Mouse (Mus musculus) forebrain, embryonic 14.5 days (tissue): ENCODE data around the gene Tsen54. TPM values are rescaled to one million over a fixed set of nuclear protein-coding genes. Genes with fewer than 3 reads are reported as not detected.
"Not testable (repeated sequence)": the region's sequence is repeated elsewhere in the genome, so short reads cannot be mapped to it uniquely, and the experiment has no call there.

Source experiments
- ATAC-seq: fragments of 200-750 bp; cut with Nextera tagmentation; 2 replicates; pipeline ENCODE4 v1.8.0; 2017; ENCODE audit warnings: mild to moderate bottlenecking, moderate library complexity
- DNase-seq: peaks from one replicate; pipeline ENCODE4 v3.0.0-alpha.2; 2015; ENCODE audit warnings: low spot score
- H3K27ac ChIP-seq: fragments of 300-500 bp; sonication (generic); 2 replicates; pipeline ENCODE4 v1.5.1; 2014; ENCODE audit warnings: low read depth, mild to moderate bottlenecking, control low read depth, low read length, moderate library complexity
- H3K27me3 ChIP-seq: fragments of 300-500 bp; sonication (generic); replicated peaks from 2 replicates; pipeline ENCODE4 v1.6.1; 2014; ENCODE audit warnings: low read length, control low read depth, mixed read lengths; ENCODE audit not compliant: control insufficient read depth, insufficient read depth
- H3K36me3 ChIP-seq: fragments of 300-500 bp; sonication (generic); 2 replicates; pipeline ENCODE4 v1.6.1; 2014; ENCODE audit warnings: low read length, control low read depth; ENCODE audit not compliant: control insufficient read depth, insufficient read depth
- H3K4me1 ChIP-seq: fragments of 300-500 bp; sonication (generic); 2 replicates; pipeline ENCODE4 v1.6.1; 2014; ENCODE audit warnings: antibody characterized with exemption, low read length, control low read depth; ENCODE audit not compliant: control insufficient read depth, insufficient read depth
- H3K4me2 ChIP-seq: fragments of 300-500 bp; sonication (generic); 2 replicates; pipeline ENCODE4 v1.6.1; 2014; ENCODE audit warnings: mild to moderate bottlenecking, control low read depth, low read length
- H3K4me3 ChIP-seq: fragments of 300-500 bp; sonication (generic); 2 replicates; pipeline ENCODE4 v1.5.1; 2014; ENCODE audit warnings: low read depth, low read length, control low read depth
- H3K9ac ChIP-seq: fragments of 300-500 bp; sonication (generic); 2 replicates; pipeline ENCODE4 v1.6.1; 2014; ENCODE audit warnings: mild to moderate bottlenecking, low read length, control low read depth, moderate library complexity
- H3K9me3 ChIP-seq: fragments of 300-500 bp; sonication (generic); replicated peaks from 2 replicates; pipeline ENCODE4 v1.6.1; 2016; ENCODE audit warnings: low read length, control low read depth, mixed read lengths; ENCODE audit not compliant: control insufficient read depth
- WGBS: fragments of 180-500 bp; shearing (Covaris S2); extraction: QIAGEN DNeasy Blood & Tissue Kit; methylation state at CpG from one replicate; pipeline ENCODE4 v1.1.7; 2014; 5-methylcytosine and 5-hydroxymethylcytosine counted together
- polyA plus RNA-seq: library from polyadenylated mRNA; unstranded; fragments of >200 nt; fragmentation: Nextera tagmentation; extraction: Ambion mirVana; gene quantifications from 2 replicates; pipeline ENCODE4 v1.2.1, GENCODE M21; 2014

The Tsen54 gene
- polyA plus RNA-seq, 1 experiment from 2014 or later: 15.2 TPM

GRCm38 (mm10) chr11:115841961-115842550 lies 27.5 kb downstream of the Tsen54 start:
- Histone ChIP-seq H3K27me3 (no peaks in the 10 kb centered on the region), H3K9me3 (no peaks in the 10 kb centered on the region), H3K4me2 (no peak overlapping the region), H3K9ac (no peak overlapping the region), H3K36me3 (no peaks in the 10 kb centered on the region), H3K27ac (peak overlapping the region; percentile 9; the same call in 1 of the 2 replicates), H3K4me1 (no peaks in the 10 kb centered on the region), H3K4me3 (no peak overlapping the region)
- DNase-seq: no peak
- 20% methylated on average over 6 of the region's 6 CpGs for whole genome bisulfite sequencing
- ATAC-seq: no peak

GRCm38 (mm10) chr11:115843141-115843890 lies 28.8 kb downstream of the Tsen54 start:
- 74% methylated on average over 13 of the region's 14 CpGs for WGBS
- Histone ChIP-seq H3K36me3 (no peaks in the 10 kb centered on the region), H3K4me2 (no peak overlapping the region), H3K4me3 (no peak overlapping the region), H3K9ac (no peak overlapping the region), H3K9me3 (no peaks in the 10 kb centered on the region), H3K4me1 (no peaks in the 10 kb centered on the region), H3K27me3 (no peaks in the 10 kb centered on the region), H3K27ac (no peak overlapping the region)
- ATAC-seq: no peak
- DNase-seq: no peak

GRCm38 (mm10) chr11:115843891-115844239 lies 29.3 kb downstream of the Tsen54 start:
- H3K27me3 ChIP-seq: no peaks in the 10 kb centered on the region
- no peak overlapping the region for H3K4me3 ChIP-seq
- H3K27ac ChIP-seq: no peak overlapping the region
- WGBS: 93% methylated on average over 5 of the region's 5 CpGs
- ATAC-seq (no peak), DNase-seq (no peak)
- H3K4me1 ChIP-seq: no peaks in the 10 kb centered on the region
- H3K9ac ChIP-seq: no peak overlapping the region
- H3K4me2 ChIP-seq: no peak overlapping the region
- H3K9me3 ChIP-seq: no peaks in the 10 kb centered on the region
- no peaks in the 10 kb centered on the region for H3K36me3 ChIP-seq

- no peaks in the 10 kb centered on the region for H3K9me3 ChIP-seq
- no peaks in the 10 kb centered on the region for H3K27me3 ChIP-seq
- H3K4me1 ChIP-seq: no peaks in the 10 kb centered on the region
- 68% methylated on average over 8 of the region's 8 CpGs for WGBS
- DNase-seq (no peak), ATAC-seq (no peak)
- no peak overlapping the region for H3K27ac ChIP-seq
- no peaks in the 10 kb centered on the region for H3K36me3 ChIP-seq
- no peak overlapping the region for H3K4me2 ChIP-seq
- no peak overlapping the region for H3K4me3 ChIP-seq
- no peak overlapping the region for H3K9ac ChIP-seq
Measured at GRCm38 (mm10) chr11:115844240-115844639, 29.7 kb downstream of the Tsen54 start.

DNA sequence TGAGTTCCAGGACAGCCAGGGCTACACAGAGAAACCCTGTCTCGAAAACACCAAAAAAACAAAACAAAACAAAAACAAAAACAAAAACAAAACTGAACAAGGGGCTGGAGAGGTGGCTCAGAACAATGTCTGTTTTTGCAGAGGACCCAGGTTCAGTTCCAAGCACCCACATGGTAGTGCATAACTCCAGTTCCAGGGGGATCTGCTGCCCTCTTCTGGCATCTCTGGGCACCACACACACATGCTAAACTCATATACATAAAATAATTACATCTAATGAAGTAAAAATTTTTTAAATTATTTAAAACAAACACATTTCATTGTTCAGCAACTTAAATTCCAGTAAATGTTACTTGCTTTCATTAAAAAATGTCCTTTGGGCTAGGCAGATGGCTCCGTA lies 31.3 kb downstream of the Tsen54 start:
- Histone ChIP-seq H3K9ac (no peak overlapping the region), H3K27me3 (no peaks in the 10 kb centered on the region), H3K9me3 (no peaks in the 10 kb centered on the region), H3K36me3 (no peaks in the 10 kb centered on the region), H3K4me3 (no peak overlapping the region), H3K4me2 (no peak overlapping the region), H3K27ac (no peak overlapping the region), H3K4me1 (no peaks in the 10 kb centered on the region)
- no peak for ATAC-seq
- DNase-seq: no peak
- 96% methylated on average over 2 of the region's 2 CpGs for WGBS

DNA sequence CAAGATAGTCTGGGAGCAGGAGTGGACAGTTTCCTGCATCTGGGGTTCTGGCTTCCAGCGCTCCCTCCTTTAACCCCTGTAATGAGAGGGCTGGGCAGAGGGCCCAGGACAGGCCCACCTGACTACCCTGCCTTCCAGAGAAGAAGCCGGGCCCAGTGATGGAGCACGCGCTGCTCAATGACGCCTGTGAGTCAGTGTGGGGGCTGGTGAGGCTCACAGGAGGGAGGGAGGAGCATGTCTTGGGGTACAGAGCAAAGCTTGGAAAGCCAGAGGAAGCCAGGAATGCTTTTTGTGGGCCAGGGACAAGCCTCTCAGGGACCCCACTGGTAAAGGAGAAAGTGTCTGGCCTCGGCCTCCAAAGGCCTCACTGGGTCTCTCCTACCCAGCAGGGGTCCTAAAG lies 40.1 kb downstream of the Tsen54 start:
- no peak overlapping the region for H3K4me2 ChIP-seq
- peaks cover 25% of the 10 kb centered on the region for H3K27me3 ChIP-seq
- H3K4me3 ChIP-seq: no peak overlapping the region
- no peaks in the 10 kb centered on the region for H3K36me3 ChIP-seq
- H3K4me1 ChIP-seq: peaks cover 5% of the 10 kb centered on the region
- no peak overlapping the region for H3K27ac ChIP-seq
- ATAC-seq (no peak), DNase-seq (no peak)
- H3K9ac ChIP-seq: no peak overlapping the region
- 66% methylated on average over 6 of the region's 6 CpGs for WGBS
- no peaks in the 10 kb centered on the region for H3K9me3 ChIP-seq

DNA sequence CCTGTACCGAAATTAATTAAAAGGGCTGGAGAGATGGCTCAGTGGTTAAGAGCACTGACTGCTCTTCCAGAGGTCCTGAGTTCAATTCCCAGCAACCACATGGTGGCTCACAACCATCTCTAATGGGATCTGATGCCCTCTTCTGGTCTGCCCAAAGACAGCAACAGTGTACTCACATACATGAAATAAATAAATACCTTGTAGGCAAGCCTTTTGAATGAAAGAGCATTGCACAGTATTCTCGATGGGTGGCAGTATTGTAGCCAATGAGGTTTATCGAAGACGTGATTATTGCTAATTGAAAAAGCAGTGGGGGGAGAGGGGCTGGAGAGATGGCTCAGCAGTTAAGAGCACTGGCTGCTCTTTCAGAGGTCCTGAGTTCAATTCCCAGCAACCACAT lies 42.6 kb downstream of the Tsen54 start:
- not testable (repeated sequence) for H3K9ac ChIP-seq, DNase-seq, H3K27ac ChIP-seq, H3K4me3 ChIP-seq, H3K9me3 ChIP-seq, H3K4me1 ChIP-seq, ATAC-seq, H3K36me3 ChIP-seq, H3K4me2 ChIP-seq
- WGBS: 90% methylated on average over 4 of the region's 4 CpGs
- H3K27me3 ChIP-seq: peaks cover 36% of the 10 kb centered on the region

DNA sequence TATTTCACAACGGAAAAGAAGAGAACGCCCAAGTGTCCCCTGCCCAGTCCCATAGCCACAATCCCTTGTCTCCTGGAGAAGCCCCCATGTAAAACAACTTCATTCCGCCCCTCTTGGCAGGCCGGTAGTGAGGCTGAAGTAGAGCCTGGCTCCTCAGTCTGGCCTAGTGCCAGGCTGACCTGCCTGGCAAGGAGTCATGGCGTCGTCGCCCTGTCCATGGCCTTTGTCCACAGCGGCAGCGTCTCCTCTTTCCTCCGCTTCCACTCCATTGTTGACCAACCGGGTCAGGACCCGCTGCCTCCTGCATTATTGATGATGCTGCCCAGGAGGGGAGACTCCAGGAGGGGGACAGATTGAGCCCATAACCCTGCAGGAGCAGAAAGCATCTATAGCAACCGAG lies 43.4 kb downstream of the Tsen54 start:
- WGBS: 63% methylated on average over 13 of the region's 13 CpGs
- H3K27me3 ChIP-seq: peaks cover 36% of the 10 kb centered on the region
- no peak overlapping the region for H3K4me2 ChIP-seq
- H3K4me3 ChIP-seq: no peak overlapping the region
- no peaks in the 10 kb centered on the region for H3K36me3 ChIP-seq
- H3K9ac ChIP-seq: no peak overlapping the region
- DNase-seq (no peak), ATAC-seq (no peak)
- H3K9me3 ChIP-seq: no peaks in the 10 kb centered on the region
- H3K27ac ChIP-seq: no peak overlapping the region
- H3K4me1 ChIP-seq: peaks cover 5% of the 10 kb centered on the region

- Histone ChIP-seq H3K27me3 (peaks cover 36% of the 10 kb centered on the region), H3K9me3 (no peaks in the 10 kb centered on the region), H3K4me2 (peak within 1 kb of the TSS; percentile 49), H3K9ac (peak within 1 kb of the TSS; percentile 47; the same call in 1 of the 2 replicates), H3K4me1 (peaks cover 5% of the 10 kb centered on the region), H3K27ac (no peak within 1 kb of the TSS), H3K4me3 (peak within 1 kb of the TSS; percentile 26), H3K36me3 (no peaks in the 10 kb centered on the region)
- 12% methylated on average over 27 of the region's 27 CpGs for WGBS
- no peak for DNase-seq
- ATAC-seq: no peak
Measured at GRCm38 (mm10) chr11:115858354-115858753, 43.8 kb downstream of the Tsen54 start, which contains the start of gene Myo15b. Myo15b (plus strand) TSS chr11:115858406.
